Mouse (Mus musculus) monocyte, adult 5-6 weeks (primary cell): ENCODE data around the gene Bmpr1a. TPM values are rescaled to one million over a fixed set of nuclear protein-coding genes. Genes with fewer than 3 reads are reported as not detected.
"Not testable (repeated sequence)": the region's sequence is repeated elsewhere in the genome, so short reads cannot be mapped to it uniquely, and the experiment has no call there.

Source experiments
- ATAC-seq: fragments of 153-309, 156-312 bp; replicated peaks from 2 replicates; pipeline ENCODE4 v1.8.0; 2017; ENCODE audit warnings: mild to moderate bottlenecking; ENCODE audit not compliant: low TSS enrichment, insufficient number of reproducible peaks, severe bottlenecking, poor library complexity, low FRiP score
- total RNA-seq: library from RNA; stranded (forward); fragments of 200-1000, 200-491, 200-594 nt; gene quantifications from 3 replicates; pipeline ENCODE4 v1.2.3, GENCODE M21; 2017

Gene Bmpr1a
- total RNA-seq, 1 experiment from 2014 or later: 1.6 TPM

GRCm38 (mm10) chr14:34365147-34365507 lies 138.0 kb downstream of the Bmpr1a start:
- ATAC-seq: no peak

- not testable (repeated sequence) for ATAC-seq
These were observed 138.6 kb downstream of the Bmpr1a start for GRCm38 (mm10) chr14:34364254-34365146.

GRCm38 (mm10) chr14:34363490-34364253 lies 139.5 kb downstream of the Bmpr1a start:
- peak; percentile 88 for ATAC-seq

- peak; percentile 37 for ATAC-seq
These were observed 140.3 kb downstream of the Bmpr1a start for GRCm38 (mm10) chr14:34362726-34363445.

- ATAC-seq: no peak
These were observed 141.0 kb downstream of the Bmpr1a start for GRCm38 (mm10) chr14:34362135-34362534.

Other genes starting within 250 kb of the Bmpr1a start
- gene Shld2, start 192.8 kb downstream of the Bmpr1a start, total RNA-seq: 17.0 to 26.5 TPM (median 21.5 TPM) in 3 replicates
- 385 to 458 TPM (median 387 TPM) in 3 replicates for gene Glud1, start 192.6 kb downstream of the Bmpr1a start, total RNA-seq
- gene Fam25c, start 147.9 kb downstream of the Bmpr1a start, total RNA-seq: not detected in 3 replicates
- gene Sncg, start 128.6 kb downstream of the Bmpr1a start, total RNA-seq: not detected in 3 replicates
- not detected in 3 replicates for gene Mmrn2, start 127.9 kb downstream of the Bmpr1a start, total RNA-seq
- gene 9230112D13Rik, start 19.5 kb upstream of the Bmpr1a start, total RNA-seq: not detected in 3 replicates
- gene Ldb3, start 85.3 kb upstream of the Bmpr1a start, total RNA-seq: not detected in 3 replicates
- not detected in 3 replicates for gene Opn4, start 96.8 kb upstream of the Bmpr1a start, total RNA-seq
- gene Wapl, start 170.6 kb upstream of the Bmpr1a start, total RNA-seq: 153 to 163 TPM (median 159 TPM) in 3 replicates